ENCODE assay signal across 9 mouse cellular contexts in the genomic region with DNA sequence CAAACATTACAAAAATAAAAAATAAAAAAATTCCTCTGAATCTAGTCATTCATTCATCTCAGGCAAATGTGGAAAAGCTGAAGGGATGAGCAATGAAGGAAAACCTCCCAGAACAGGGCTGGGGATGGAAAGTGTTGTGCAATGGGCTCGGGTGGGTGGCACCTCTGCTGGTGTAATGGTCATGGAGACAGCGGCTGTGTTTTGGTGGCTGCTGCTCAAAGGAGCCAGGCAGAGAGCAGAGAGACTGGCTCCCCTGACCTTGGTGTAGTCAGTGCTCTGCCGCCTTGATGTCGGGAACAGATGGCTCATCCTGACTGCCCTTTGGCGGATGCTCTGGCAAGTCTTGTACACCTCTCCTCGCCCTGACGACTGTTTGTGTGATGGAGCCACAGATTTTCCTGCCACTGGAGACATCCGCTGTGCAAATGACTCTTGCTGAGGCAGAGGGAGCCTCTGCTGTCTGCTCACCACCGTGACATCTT. TPM values are rescaled to one million over a fixed set of nuclear protein-coding genes. Genes with fewer than 3 reads are reported as not detected.
A peak's percentile ranks its signal among the peaks of the same experiment; 100 is the strongest.
DNase-seq lines count a peak whose midpoint lies in the region; ATAC-seq and TF ChIP-seq lines count a peak whose summit lies in the region.
"Had no signal": no experiment of that assay in that cellular context is flagged by ENCODE, and none has a peak within 500 bp of the region (broad histone marks: within the 10 kb centered on the region; RNA-seq: fewer than 3 reads in every experiment).

No protein-coding gene starts in this region.

- H3K4me3 ChIP-seq in liver, adult 2 months (ENCODE audit: insufficient read depth, low read depth, low read length) = no peak overlapping the region

- H3K36me3 ChIP-seq in liver, adult 2 months (ENCODE audit: control insufficient read depth, insufficient read depth, low read length) = no peaks in the 10 kb centered on the region

- intact Hi-C loops in left cerebral cortex, postnatal 14 days (cut with DNase I) = no loop called here
- intact Hi-C loops in left cerebral cortex, postnatal 10 days (cut with DNase I) = no loop called here

- TF ChIP-seq POLR2A in liver, adult 2 months (IDR thresholded peaks at IDR 0.05; ENCODE audit: extremely low read depth, insufficient read depth, low read length) = no peak

- H3K9ac ChIP-seq in liver, adult 2 months (ENCODE audit: low read depth, low read length) = no peak overlapping the region

- peak overlapping the region; percentile 78 for H3K27ac ChIP-seq in liver, adult 2 months (replicated peaks; ENCODE audit: insufficient read depth, low read depth, low read length)
- H3K27ac ChIP-seq: macrophage had no signal

- H3K27me3 ChIP-seq in Patski = no peaks in the 10 kb centered on the region
- H3K27me3 ChIP-seq in liver, adult 2 months (ENCODE audit: control insufficient read depth, insufficient read depth, low read length) = no peaks in the 10 kb centered on the region

- CTCF ChIA-PET in Patski (lab: Charles Lee) = interaction anchor here (1.0 kb wide), 1 partner anchor 38 kb away, joined by 3 read pairs; no protein-coding TSS in a partner anchor

- POLR2A ChIA-PET in Patski (lab: Charles Lee) = no interaction called here

- DNase-seq in left cerebral cortex, postnatal 14 days (ENCODE audit: low spot score in 2 of 2) = peak; percentile 12 to 23
- DNase-seq in left cerebral cortex, postnatal 10 days (ENCODE audit: extremely low spot score in 1 of 2, low spot score in 2 of 2) = no peak
- DNase-seq in Patski (ENCODE audit: low read depth, low spot score) = no peak
- DNase-seq in cerebellum, adult 9-11 months = peak; percentile 83
- DNase-seq in liver, adult 2 months (ENCODE audit: extremely low read depth, low read depth, low spot score) = no peak
- no peak for DNase-seq in testis, postnatal 14 days (ENCODE audit: low spot score)
- no peak for DNase-seq in right cerebral cortex, postnatal 36 days (ENCODE audit: low spot score in 2 of 2)

- in situ Hi-C loops in Patski (cut with MboI; ENCODE audit: low pct_unique_long_range_greater_than_20kb) = no loop called here

- 28% methylated on average over 9 of the region's 9 CpGs for WGBS in liver, adult 2 months

- H3K4me1 ChIP-seq in liver, adult 2 months (ENCODE audit: control insufficient read depth, insufficient read depth, low read length) = peaks cover 12% of the 10 kb centered on the region

- no peaks in the 10 kb centered on the region for H3K79me2 ChIP-seq in liver, adult 2 months (ENCODE audit: control insufficient read depth, insufficient read depth, low read length)

- TF ChIP-seq CTCF in Patski (IDR thresholded peaks at IDR 0.05) = no peak
- TF ChIP-seq CTCF in liver, adult 2 months (IDR thresholded peaks at IDR 0.05; ENCODE audit: low read depth, low read length) = no peak

- ATAC-seq in Patski = peak; percentile 74
- ATAC-seq in monocyte, adult 5-6 weeks (replicated peaks; ENCODE audit: insufficient number of reproducible peaks, low FRiP score, low TSS enrichment, poor library complexity, severe bottlenecking) = no peak

RNA-seq across cellular contexts. Expression of gene Prelp, which starts 32.1 kb away (rescaled TPM):
- 1 to 10 TPM; 4.2 to 5.7 TPM for total RNA-seq in left cerebral cortex, postnatal 14 days (2021)
- 1 to 10 TPM; 2.4 to 2.9 TPM for total RNA-seq in left cerebral cortex, postnatal 10 days (2021)
- 0.05 TPM for polyA plus RNA-seq in Patski (2021)
- 6.6 and 9.3 TPM in 2 replicates for total RNA-seq in liver, adult 2 months (2014; rRNA removed)
- 23.8 and 27.2 TPM in 2 replicates for polyA plus RNA-seq in liver, adult 2 months (2012; rRNA removed)
- total RNA-seq in monocyte, adult 5-6 weeks (2017) = not detected in 3 replicates

RNA-seq across cellular contexts. Expression of gene Optc, which starts 45.5 kb away (rescaled TPM):
- 1 to 10 TPM; 1.9 to 2.2 TPM for total RNA-seq in left cerebral cortex, postnatal 14 days (2021)
- total RNA-seq in left cerebral cortex, postnatal 10 days (2021) = 1 to 10 TPM; 2.0 to 2.1 TPM
- polyA plus RNA-seq in Patski (2021) = 0.04 TPM
- not detected in 2 replicates for total RNA-seq in liver, adult 2 months (2014; rRNA removed)
- not detected in 2 replicates for polyA plus RNA-seq in liver, adult 2 months (2012; rRNA removed)
- not detected in 3 replicates for total RNA-seq in monocyte, adult 5-6 weeks (2017)
- polyA plus RNA-seq: macrophage had no signal

Comparison
In these comparisons a context has a peak if more than half of its experiments do, and no peak if none do; other contexts are left out.
1. DNase-seq: peak in left cerebral cortex, postnatal 14 days (2 of 2) and cerebellum, adult 9-11 months (single experiment); none in left cerebral cortex, postnatal 10 days (0 of 2), Patski (single experiment), liver, adult 2 months (single experiment), testis, postnatal 14 days (single experiment) and right cerebral cortex, postnatal 36 days (0 of 2).